Mouse (Mus musculus) MEL (cell line): ENCODE measurements around the gene Retreg2. TPM values are rescaled to one million over a fixed set of nuclear protein-coding genes. Genes with fewer than 3 reads are reported as not detected.
A peak's percentile ranks its signal among the peaks of the same experiment; 100 is the strongest.

Experiments
- DNase-seq: peaks from one replicate; pipeline ENCODE4 v3.0.0; 2011; ENCODE audit warnings: low read depth, low spot score
- H3K27ac ChIP-seq: 2 replicates; pipeline ENCODE4 v1.5.1; 2012; ENCODE audit warnings: low read depth, mild to moderate bottlenecking, control low read depth, low read length, moderate library complexity; ENCODE audit not compliant: control insufficient read depth
- H3K27me3 ChIP-seq, 2 experiments: fragments of 150-350 bp in 1 of 2; sonication (generic) in 1 of 2; 2 replicates each; pipeline ENCODE4 v1.6.1; 2012; ENCODE audit warnings: low read length in 2 of 2, mild to moderate bottlenecking in 2 of 2, improper control_type of control experiment in 1 of 2, moderate library complexity in 1 of 2; ENCODE audit not compliant: insufficient read depth in 2 of 2, control insufficient read depth in 1 of 2
- H3K36me3 ChIP-seq, 2 experiments: 2 replicates each; pipeline ENCODE4 v1.6.1; 2012 to 2014; ENCODE audit warnings: low read length in 2 of 2, improper control_type of control experiment in 1 of 2, inconsistent platforms in 1 of 2, mild to moderate bottlenecking in 1 of 2; ENCODE audit not compliant: insufficient read depth in 2 of 2, control insufficient read depth in 1 of 2
- H3K4me1 ChIP-seq, 2 experiments: fragments of 150-350 bp in 1 of 2; sonication (generic) in 1 of 2; 2 replicates each; pipeline ENCODE4 v1.6.1; 2012; ENCODE audit warnings: low read length in 2 of 2, improper control_type of control experiment in 1 of 2, mild to moderate bottlenecking in 1 of 2; ENCODE audit not compliant: insufficient read depth in 2 of 2, control insufficient read depth in 1 of 2
- H3K4me3 ChIP-seq, 2 experiments: fragments of 150-350 bp in 1 of 2; sonication (generic) in 1 of 2; 2 replicates each; pipeline ENCODE4 v1.5.1; 2012; ENCODE audit warnings: low read depth in 2 of 2, low read length in 2 of 2, mild to moderate bottlenecking in 2 of 2, moderate library complexity in 2 of 2, control low read depth in 1 of 2, improper control_type of control experiment in 1 of 2; ENCODE audit not compliant: control insufficient read depth in 1 of 2, insufficient read depth in 1 of 2
- H3K79me2 ChIP-seq: 2 replicates; pipeline ENCODE4 v1.6.1; 2012; ENCODE audit warnings: mild to moderate bottlenecking, low read length, moderate library complexity; ENCODE audit not compliant: control insufficient read depth, poor library complexity, insufficient read depth
- H3K9ac ChIP-seq: 2 replicates; pipeline ENCODE4 v1.6.1; 2012; ENCODE audit warnings: low read depth, mild to moderate bottlenecking, control low read depth, low read length, moderate library complexity; ENCODE audit not compliant: control insufficient read depth, poor library complexity, severe bottlenecking
- H3K9me3 ChIP-seq: fragments of 150-350 bp; sonication (generic); replicated peaks from 2 replicates; pipeline ENCODE4 v1.6.1; 2012; ENCODE audit warnings: mild to moderate bottlenecking, low read length, improper control_type of control experiment, moderate library complexity; ENCODE audit not compliant: insufficient read depth
- BHLHE40 ChIP-seq: IDR thresholded peaks from 2 replicates; pipeline ENCODE4 v1.6.1; 2012; ENCODE audit warnings: low read depth, mild to moderate bottlenecking, inconsistent platforms, low read length, improper control_type of control experiment, borderline replicate concordance
- CHD1 ChIP-seq: IDR thresholded peaks from 2 replicates; pipeline ENCODE4 v1.6.1; 2012; ENCODE audit warnings: low read depth, mild to moderate bottlenecking, inconsistent platforms, low read length, improper control_type of control experiment
- CHD2 ChIP-seq: IDR thresholded peaks from 2 replicates; pipeline ENCODE4 v1.6.1; 2011; ENCODE audit warnings: low read length, improper control_type of control experiment
- E2F4 ChIP-seq: IDR thresholded peaks from 2 replicates; pipeline ENCODE4 v1.6.1; 2011; ENCODE audit warnings: low read depth, low read length, improper control_type of control experiment, borderline replicate concordance
- EP300 ChIP-seq, 2 experiments: IDR thresholded peaks; 2 replicates each; pipeline ENCODE4 v1.6.1; 2011; ENCODE audit warnings: improper control_type of control experiment in 2 of 2, low read length in 2 of 2, low read depth in 1 of 2, mild to moderate bottlenecking in 1 of 2
- ETS1 ChIP-seq: IDR thresholded peaks from 2 replicates; pipeline ENCODE4 v1.6.1; 2012; ENCODE audit warnings: low read depth, mild to moderate bottlenecking, inconsistent platforms, low read length, improper control_type of control experiment, moderate library complexity
- GABPA ChIP-seq: IDR thresholded peaks from 2 replicates; pipeline ENCODE4 v1.6.1; 2012; ENCODE audit warnings: low read depth, mild to moderate bottlenecking, inconsistent platforms, low read length, improper control_type of control experiment, moderate library complexity
- GATA1 ChIP-seq: IDR thresholded peaks from 2 replicates; pipeline ENCODE4 v1.6.1; 2011; ENCODE audit warnings: low read depth, low read length, improper control_type of control experiment
- HCFC1 ChIP-seq: IDR thresholded peaks from 2 replicates; pipeline ENCODE4 v1.6.1; 2012; ENCODE audit warnings: low read depth, mild to moderate bottlenecking, inconsistent platforms, low read length, improper control_type of control experiment, moderate library complexity
- JUND ChIP-seq: IDR thresholded peaks from 2 replicates; pipeline ENCODE4 v1.6.1; 2011; ENCODE audit warnings: low read depth, mild to moderate bottlenecking, improper control_type of control experiment, low read length
- MAFK ChIP-seq: IDR thresholded peaks from 2 replicates; pipeline ENCODE4 v1.6.1; 2011; ENCODE audit warnings: low read depth, mild to moderate bottlenecking, low read length, improper control_type of control experiment, borderline replicate concordance
- MAZ ChIP-seq: IDR thresholded peaks from 2 replicates; pipeline ENCODE4 v1.6.1; 2012; ENCODE audit warnings: low read depth, mild to moderate bottlenecking, inconsistent platforms, low read length, improper control_type of control experiment
- MEF2A ChIP-seq: IDR thresholded peaks from 2 replicates; pipeline ENCODE4 v1.6.1; 2014; ENCODE audit warnings: low read depth, mild to moderate bottlenecking, inconsistent platforms, low read length, improper control_type of control experiment; ENCODE audit not compliant: poor library complexity, insufficient replicate concordance, severe bottlenecking; ENCODE audit errors: extremely low read depth
- MXI1 ChIP-seq: IDR thresholded peaks from 2 replicates; pipeline ENCODE4 v1.6.1; 2011; ENCODE audit warnings: mild to moderate bottlenecking, low read depth, low read length, improper control_type of control experiment
- MYB ChIP-seq: IDR thresholded peaks from 2 replicates; pipeline ENCODE4 v1.6.1; 2011; ENCODE audit warnings: mild to moderate bottlenecking, low read depth, low read length, improper control_type of control experiment
- MYC ChIP-seq: IDR thresholded peaks from 2 replicates; pipeline ENCODE4 v1.6.1; 2011; ENCODE audit warnings: low read depth, mild to moderate bottlenecking, low read length, improper control_type of control experiment, moderate library complexity
- NELFE ChIP-seq: IDR thresholded peaks from 2 replicates; pipeline ENCODE4 v1.6.1; 2011; ENCODE audit warnings: low read depth, low read length, improper control_type of control experiment
- NRF1 ChIP-seq: IDR thresholded peaks from 2 replicates; pipeline ENCODE4 v1.6.1; 2014; ENCODE audit warnings: low read depth, mild to moderate bottlenecking, inconsistent platforms, low read length, improper control_type of control experiment, moderate library complexity; ENCODE audit not compliant: poor library complexity, insufficient read depth, severe bottlenecking
- POLR2A ChIP-seq, 2 experiments: IDR thresholded peaks; 2 replicates each; pipeline ENCODE4 v1.6.1; 2011 to 2012; ENCODE audit warnings: low read length in 2 of 2, mild to moderate bottlenecking in 2 of 2, control low read depth in 1 of 2, improper control_type of control experiment in 1 of 2, low read depth in 1 of 2, moderate library complexity in 1 of 2; ENCODE audit not compliant: control insufficient read depth in 1 of 2, insufficient read depth in 1 of 2, poor library complexity in 1 of 2
- POLR2AphosphoS2 ChIP-seq: IDR thresholded peaks from 2 replicates; pipeline ENCODE4 v1.6.1; 2011; ENCODE audit warnings: low read length, improper control_type of control experiment
- POLR2AphosphoS5 ChIP-seq: IDR thresholded peaks from 2 replicates; pipeline ENCODE4 v1.6.1; 2012; ENCODE audit warnings: low read depth, borderline replicate concordance, mild to moderate bottlenecking, inconsistent platforms, low read length, moderate library complexity, mixed read lengths
- RCOR1 ChIP-seq: IDR thresholded peaks from 2 replicates; pipeline ENCODE4 v1.6.1; 2012; ENCODE audit warnings: low read depth, mild to moderate bottlenecking, inconsistent platforms, low read length, improper control_type of control experiment
- SIN3A ChIP-seq: IDR thresholded peaks from 2 replicates; pipeline ENCODE4 v1.6.1; 2012; ENCODE audit warnings: low read length, improper control_type of control experiment, inconsistent platforms
- TAL1 ChIP-seq: IDR thresholded peaks from 2 replicates; pipeline ENCODE4 v1.6.1; 2012; ENCODE audit warnings: mild to moderate bottlenecking, inconsistent platforms, low read length, moderate library complexity, mixed read lengths
- TBP ChIP-seq: IDR thresholded peaks from 2 replicates; pipeline ENCODE4 v1.8.0; 2011; ENCODE audit warnings: low read depth, low read length, improper control_type of control experiment
- UBTF ChIP-seq: IDR thresholded peaks from 2 replicates; pipeline ENCODE4 v1.6.1; 2012; ENCODE audit warnings: low read depth, mild to moderate bottlenecking, inconsistent platforms, low read length, improper control_type of control experiment, moderate library complexity, borderline replicate concordance; ENCODE audit not compliant: insufficient read depth
- USF1 ChIP-seq: IDR thresholded peaks from 2 replicates; pipeline ENCODE4 v1.6.1; 2014; ENCODE audit warnings: low read depth, mild to moderate bottlenecking, inconsistent platforms, low read length, improper control_type of control experiment, moderate library complexity
- USF2 ChIP-seq, 2 experiments: IDR thresholded peaks; 2 replicates each; pipeline ENCODE4 v1.6.1; 2011 to 2012; ENCODE audit warnings: improper control_type of control experiment in 2 of 2, low read length in 2 of 2, borderline replicate concordance in 1 of 2, inconsistent platforms in 1 of 2, low read depth in 1 of 2, mild to moderate bottlenecking in 1 of 2; ENCODE audit not compliant: insufficient read depth in 1 of 2
- ZC3H11A ChIP-seq: IDR thresholded peaks from 2 replicates; pipeline ENCODE4 v1.6.1; 2012; ENCODE audit warnings: low read depth, mild to moderate bottlenecking, inconsistent platforms, low read length, improper control_type of control experiment
- ZKSCAN1 ChIP-seq: IDR thresholded peaks from 2 replicates; pipeline ENCODE4 v1.6.1; 2012; ENCODE audit warnings: low read depth, mild to moderate bottlenecking, inconsistent platforms, low read length, improper control_type of control experiment, moderate library complexity
- ZMIZ1 ChIP-seq: IDR thresholded peaks from 2 replicates; pipeline ENCODE4 v1.6.1; 2012; ENCODE audit warnings: low read depth, mild to moderate bottlenecking, inconsistent platforms, low read length, improper control_type of control experiment, moderate library complexity
- ZNF384 ChIP-seq: IDR thresholded peaks from 2 replicates; pipeline ENCODE4 v1.6.1; 2012; ENCODE audit warnings: low read depth, mild to moderate bottlenecking, inconsistent platforms, low read length, improper control_type of control experiment
- polyA plus RNA-seq, 2 experiments: library from polyadenylated mRNA; stranded (reverse) in 1 of 2; unstranded in 1 of 2; fragments of >175 nt in 1 of 2; fragments of >200 nt in 1 of 2; gene quantifications; 2 replicates each; pipeline versions ENCODE4 v1.2.1 to v1.2.4; 2012; ENCODE audit warnings: low replicate concordance in 2 of 2, low read depth in 1 of 2; ENCODE audit not compliant: insufficient read length in 2 of 2, insufficient read depth in 1 of 2, missing spikeins in 1 of 2
- total RNA-seq: library from RNA; depleted of rRNA; stranded (reverse); fragments of 300-350 nt; gene quantifications from 2 replicates; pipeline ENCODE4 v1.2.3, GENCODE M21; 2012

Retreg2 gene
- total and polyA plus RNA-seq, 3 experiments: 38.1 to 59.2 TPM; not detected in 1

- peak; percentile 100 for TF ChIP-seq ZNF384
- TF ChIP-seq NRF1: no peak
- TF ChIP-seq MYC: peak; percentile 67; the same call in 1 of the 2 replicates
- no peak for TF ChIP-seq MYB
- TF ChIP-seq, all 39 proteins: peak for 18
Measured at GRCm38 (mm10) chr1:75179334-75180104, 36.9 kb downstream of the Retreg2 start (continued).

GRCm38 (mm10) chr1:75180105-75180590 lies 37.6 kb downstream of the Retreg2 start, which contains the start of gene Abcb6:
Gene Abcb6 (minus strand): TSS chr1:75180392.
- Histone ChIP-seq H3K4me3 (peak within 1 kb of the TSS; percentile 69 to 84), H3K9me3 (no peaks in the 10 kb centered on the region), H3K79me2 (peaks cover 14% of the 10 kb centered on the region), H3K36me3 (peaks cover 0 to 11% of the 10 kb centered on the region in 2 experiments; a peak in 3 of 4 replicates), H3K9ac (peak within 1 kb of the TSS; percentile 77), H3K27ac (peak within 1 kb of the TSS; percentile 78), H3K4me1 (peaks cover 2 to 10% of the 10 kb centered on the region in 2 experiments; a peak in 3 of 4 replicates), H3K27me3 (no peaks in the 10 kb centered on the region)
- peak; percentile 97 for DNase-seq
- TF ChIP-seq POLR2AphosphoS2 (peak; percentile 29; the same call in 1 of the 2 replicates), MAZ (no peak), MXI1 (peak; percentile 94), MEF2A (no peak), ETS1 (peak; percentile 33), ZMIZ1 (peak; percentile 70), HCFC1 (peak; percentile 79), POLR2A (IDR thresholded peaks at IDR 0.05; ENCODE audit: control insufficient read depth in 1 of 2, insufficient read depth in 1 of 2, low read depth in 1 of 2, low read length in 2 of 2, poor library complexity in 1 of 2) (peak; percentile 56 to 75; a peak in 3 of 4 replicates), POLR2AphosphoS5 (peak; percentile 71; the same call in 1 of the 2 replicates), JUND (no peak), E2F4 (peak; percentile 68; the same call in 1 of the 2 replicates), ZKSCAN1 (no peak), MYC (peak; percentile 85), TAL1 (no peak), RCOR1 (no peak), MYB (no peak), BHLHE40 (no peak), SIN3A (peak; percentile 70), CHD1 (no peak), TBP (peak; percentile 64; the same call in 1 of the 2 replicates), UBTF (no peak), GATA1 (no peak), CHD2 (no peak), GABPA (no peak), USF1 (peak; percentile 96), NELFE (peak; percentile 69), EP300 (IDR thresholded peaks at IDR 0.05; ENCODE audit: low read depth in 1 of 2, low read length in 2 of 2) (no peak), USF2 (IDR thresholded peaks at IDR 0.05; ENCODE audit: borderline replicate concordance in 1 of 2, insufficient read depth in 1 of 2, low read depth in 1 of 2, low read length in 2 of 2) (peak in 1 of 2 experiments; percentile 80; a peak in 2 of 4 replicates), MAFK (no peak), ZNF384 (0 out of 2 replicates have a peak, but pooled peaks have one; percentile 36), ZC3H11A (no peak)
